Mouse (Mus musculus) MEL (cell line): Measurements from ENCODE around the gene Xkr7.

Source experiments
- CTCF ChIP-seq, 3 experiments: IDR thresholded peaks in 2 of 3; conservative IDR thresholded peaks in 1 of 3; 2 replicates each; pipeline ENCODE4 v1.5.1; 2011 to 2012; ENCODE audit warnings: low read length in 3 of 3, low read depth in 2 of 3, mild to moderate bottlenecking in 2 of 3, improper control_type of control experiment in 1 of 3, inconsistent platforms in 1 of 3, mixed read lengths in 1 of 3, moderate library complexity in 1 of 3; ENCODE audit not compliant: control insufficient read depth in 1 of 3, insufficient read depth in 1 of 3, poor library complexity in 1 of 3, severe bottlenecking in 1 of 3
- KAT2A ChIP-seq: conservative IDR thresholded peaks from 2 replicates; pipeline ENCODE4 v1.6.1; 2012; ENCODE audit warnings: low read depth, low read length, improper control_type of control experiment, inconsistent platforms
- MAFK ChIP-seq: IDR thresholded peaks from 2 replicates; pipeline ENCODE4 v1.6.1; 2011; ENCODE audit warnings: low read depth, mild to moderate bottlenecking, low read length, improper control_type of control experiment, borderline replicate concordance
- MXI1 ChIP-seq: IDR thresholded peaks from 2 replicates; pipeline ENCODE4 v1.6.1; 2011; ENCODE audit warnings: mild to moderate bottlenecking, low read depth, low read length, improper control_type of control experiment

GRCm38 (mm10) chr2:153049997-153050358 lies 18.3 kb downstream of the Xkr7 start:
- TF ChIP-seq MXI1, result no peak
- no peak for TF ChIP-seq KAT2A
- no peak for TF ChIP-seq MAFK
- TF ChIP-seq CTCF (IDR thresholded peaks at IDR 0.05 in 2 of 3, conservative IDR thresholded peaks at IDR 0.05 in 1 of 3; ENCODE audit: control insufficient read depth in 1 of 3, insufficient read depth in 1 of 3, low read depth in 2 of 3, low read length in 3 of 3, poor library complexity in 1 of 3, severe bottlenecking in 1 of 3), result no peak
